Comparison of ENCODE assay signal across 8 mouse cellular contexts in the genomic region with DNA sequence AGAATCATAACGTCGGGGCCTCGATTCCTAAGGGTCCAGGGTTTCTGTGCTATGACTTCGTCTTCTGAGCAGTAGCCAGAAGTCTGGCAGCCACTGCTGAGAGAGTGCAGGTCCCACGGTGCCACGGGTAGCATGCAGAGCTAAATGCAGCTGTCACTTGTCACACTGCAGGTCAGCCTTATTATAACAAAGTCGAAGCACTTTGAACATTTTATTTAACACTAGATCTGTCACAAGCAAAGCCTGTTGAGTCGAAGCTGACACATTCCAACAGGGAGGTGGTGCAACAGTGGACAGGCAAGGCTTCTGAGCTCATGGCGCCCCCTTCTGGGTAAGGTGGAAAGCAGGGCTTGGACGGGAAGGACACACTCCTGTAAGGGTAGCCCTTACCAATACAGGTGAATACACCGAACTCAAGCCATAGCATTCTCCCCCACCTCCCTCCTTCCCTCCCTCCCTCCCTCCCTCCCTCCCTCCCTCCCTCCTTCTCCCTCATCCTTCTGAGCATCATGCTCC.
A peak's percentile ranks its signal among the peaks of the same experiment; 100 is the strongest.
DNase-seq lines count a peak whose midpoint lies in the region; ATAC-seq and TF ChIP-seq lines count a peak whose summit lies in the region.

No protein-coding gene starts in this region.

- H3K4me3 ChIP-seq in cerebellum, adult 2 months (replicated peaks; ENCODE audit: insufficient read depth, low read depth, low read length) = no peak overlapping the region
- no peak overlapping the region for H3K4me3 ChIP-seq in left cerebral cortex, adult 2 months
- H3K4me3 ChIP-seq in stomach, embryonic 14.5 days (ENCODE audit: low read depth, low read length) = no peak overlapping the region

- H3K9ac ChIP-seq in stomach, embryonic 14.5 days (replicated peaks; ENCODE audit: low read depth, low read length) = no peak overlapping the region

- ATAC-seq in stomach, embryonic 14.5 days (ENCODE audit: insufficient number of reproducible peaks, insufficient read depth, low FRiP score, low read depth) = 0 out of 2 replicates have a peak, but pooled peaks have one; percentile 34
- no peak for ATAC-seq in megakaryocyte-erythroid progenitor cell, adult 5-6 weeks (replicated peaks; ENCODE audit: low FRiP score, low TSS enrichment, poor library complexity, severe bottlenecking)

- peak; percentile 4; the same call in 1 of the 2 replicates for TF ChIP-seq CTCF in cerebellum, adult 2 months (IDR thresholded peaks at IDR 0.05; ENCODE audit: borderline replicate concordance, insufficient read depth, low read depth, low read length)
- peak; percentile 30 for TF ChIP-seq CTCF in left cerebral cortex, adult 2 months (IDR thresholded peaks at IDR 0.05)

- 57% methylated on average over 11 of the region's 11 CpGs for WGBS in cerebellum, adult 2 months
- WGBS in stomach, embryonic 14.5 days = 68% methylated on average over 11 of the region's 11 CpGs

- H3K27me3 ChIP-seq in cerebellum, adult 2 months (ENCODE audit: control insufficient read depth, insufficient read depth, low read length) = no peaks in the 10 kb centered on the region
- H3K27me3 ChIP-seq in stomach, embryonic 14.5 days (ENCODE audit: control insufficient read depth, insufficient read depth, low read length) = no peaks in the 10 kb centered on the region

- no peaks in the 10 kb centered on the region for H3K4me1 ChIP-seq in cerebellum, adult 2 months (ENCODE audit: control insufficient read depth, insufficient read depth, low read length)
- H3K4me1 ChIP-seq in stomach, embryonic 14.5 days (ENCODE audit: control insufficient read depth, insufficient read depth, low read length) = no peaks in the 10 kb centered on the region

- no peak for DNase-seq in cerebellum, adult 2 months
- DNase-seq in cerebellum, adult 11-12 months = no peak
- DNase-seq in left cerebral cortex, adult 2 months (ENCODE audit: extremely low spot score in 1 of 2, low spot score in 2 of 2) = no peak
- no peak for DNase-seq in left cerebral cortex, adult 18-20 months (ENCODE audit: low spot score in 2 of 2)
- peak; percentile 37 for DNase-seq in embryo, embryonic 10.5 days (ENCODE audit: low spot score)
- DNase-seq in cerebellum, adult 9-11 months = no peak

- TF ChIP-seq POLR2A in cerebellum, adult 2 months (IDR thresholded peaks at IDR 0.05; ENCODE audit: borderline replicate concordance, insufficient read depth, low read length) = no peak

- peaks cover 41% of the 10 kb centered on the region for H3K36me3 ChIP-seq in stomach, embryonic 14.5 days (ENCODE audit: control insufficient read depth, insufficient read depth, low read length)

- no peak overlapping the region for H3K27ac ChIP-seq in cerebellum, adult 2 months (ENCODE audit: insufficient read depth, low read length)
- no peak overlapping the region for H3K27ac ChIP-seq in left cerebral cortex, adult 2 months
- no peak overlapping the region for H3K27ac ChIP-seq in stomach, embryonic 14.5 days (ENCODE audit: low read length)

- H3K4me2 ChIP-seq in stomach, embryonic 14.5 days (replicated peaks; ENCODE audit: low read depth, low read length) = no peak overlapping the region

- no peaks in the 10 kb centered on the region for H3K9me3 ChIP-seq in stomach, embryonic 14.5 days (ENCODE audit: control insufficient read depth, low read depth, low read length)

- intact Hi-C loops in left cerebral cortex, adult 2 months (cut with DNase I) = loop anchor here (2.0 to 5.0 kb wide), 2 partner anchors 129 to 215 kb away; no protein-coding TSS in a partner anchor
